Mouse (Mus musculus): ENCODE measurements around the gene Ppp2r5e. TPM values are rescaled to one million over a fixed set of nuclear protein-coding genes. Genes with fewer than 3 reads are reported as not detected.
"Not testable (repeated sequence)": the region's sequence is repeated elsewhere in the genome, so short reads cannot be mapped to it uniquely, and the experiment has no call there.

Gene Ppp2r5e
- total RNA-seq, 2 experiments from 2014 or later: 76.9 to 79.3 TPM

DNA sequence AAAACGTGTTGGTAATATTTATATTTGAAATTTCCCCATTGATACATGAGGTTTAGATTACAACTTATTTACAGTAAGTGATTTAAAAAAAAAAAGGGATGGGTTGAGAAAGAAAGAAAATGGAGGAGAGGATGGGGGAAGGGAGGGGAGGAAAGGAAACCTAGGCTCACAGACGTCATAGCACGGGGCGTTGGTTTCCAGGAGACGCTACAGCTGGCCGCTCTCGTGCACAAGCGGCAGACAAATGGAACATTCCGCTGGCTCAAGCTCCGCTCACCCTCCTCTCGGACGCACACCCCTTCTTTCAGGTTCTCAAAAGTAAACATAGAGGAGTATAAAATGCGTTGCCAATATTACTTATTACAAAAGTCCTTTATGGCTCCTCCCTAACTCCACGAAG is 146.0 kb downstream of the Ppp2r5e start:
- DNase-seq (ENCODE audit: low spot score in 2 of 2): no peak

DNA sequence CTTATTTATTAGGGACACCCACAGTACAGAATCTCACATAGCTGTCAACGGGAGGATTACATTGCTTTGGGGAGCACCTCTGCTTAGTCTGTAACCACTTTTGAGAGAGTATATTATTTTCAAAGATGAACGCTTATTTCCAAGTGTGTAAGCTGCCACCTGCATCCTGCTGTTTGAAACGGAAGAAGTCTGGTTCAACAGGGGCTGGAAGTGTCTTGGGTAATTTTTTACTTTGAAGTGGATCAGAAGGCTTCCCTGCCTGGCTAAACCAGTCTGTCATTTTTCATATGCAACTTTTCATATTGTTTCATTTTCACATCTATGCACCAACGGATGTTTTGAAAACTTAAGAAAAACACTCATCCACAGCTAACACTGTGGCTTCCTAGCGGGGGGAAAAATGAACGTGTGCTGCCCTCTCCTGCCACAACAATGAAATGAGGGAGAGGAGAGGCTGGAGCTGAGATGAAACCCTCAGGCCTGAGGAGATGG is 146.5 kb downstream of the Ppp2r5e start:
- DNase-seq (ENCODE audit: low spot score in 2 of 2): no peak

DNA sequence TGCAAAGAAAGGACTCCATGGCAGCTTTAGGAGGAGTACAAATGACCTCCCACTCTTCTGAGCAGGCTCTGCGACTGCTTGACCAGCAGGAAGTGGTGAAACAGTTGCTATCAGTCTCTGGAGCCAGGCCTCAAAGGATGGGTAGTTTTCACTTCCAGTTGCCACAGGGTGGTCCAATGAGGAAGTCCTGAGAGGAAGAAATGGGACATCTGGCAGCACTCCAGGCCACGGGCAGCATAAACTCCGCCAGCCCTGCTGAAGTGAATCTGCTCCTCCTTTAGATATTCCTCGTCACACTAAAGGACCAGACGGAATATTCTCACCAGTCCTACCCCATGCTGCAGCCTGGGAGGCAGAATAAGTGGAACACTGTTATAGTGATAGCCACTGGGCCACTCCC is 147.1 kb downstream of the Ppp2r5e start:
- DNase-seq (ENCODE audit: low spot score in 2 of 2): no peak

DNA sequence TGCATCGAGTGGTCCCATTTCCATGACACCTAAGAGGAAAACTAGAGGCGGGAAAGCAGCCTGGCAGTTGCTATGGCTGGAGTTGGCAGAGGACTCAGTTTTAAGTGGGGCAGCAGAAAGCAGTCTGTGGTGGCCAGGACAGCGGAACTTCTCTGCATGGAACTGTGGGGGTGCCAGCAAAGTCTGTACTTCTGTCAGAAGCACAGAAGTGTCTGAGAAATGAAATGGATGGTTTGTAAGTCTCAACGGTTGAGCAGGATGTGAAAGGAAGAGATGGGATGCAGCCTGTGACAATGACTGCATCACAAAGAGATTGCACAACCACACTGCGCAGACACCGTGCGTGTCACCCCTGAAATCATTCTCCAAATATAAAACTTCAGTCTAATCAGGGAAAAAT is 149.8 kb downstream of the Ppp2r5e start:
- no peak for DNase-seq (ENCODE audit: low spot score in 2 of 2)

DNA sequence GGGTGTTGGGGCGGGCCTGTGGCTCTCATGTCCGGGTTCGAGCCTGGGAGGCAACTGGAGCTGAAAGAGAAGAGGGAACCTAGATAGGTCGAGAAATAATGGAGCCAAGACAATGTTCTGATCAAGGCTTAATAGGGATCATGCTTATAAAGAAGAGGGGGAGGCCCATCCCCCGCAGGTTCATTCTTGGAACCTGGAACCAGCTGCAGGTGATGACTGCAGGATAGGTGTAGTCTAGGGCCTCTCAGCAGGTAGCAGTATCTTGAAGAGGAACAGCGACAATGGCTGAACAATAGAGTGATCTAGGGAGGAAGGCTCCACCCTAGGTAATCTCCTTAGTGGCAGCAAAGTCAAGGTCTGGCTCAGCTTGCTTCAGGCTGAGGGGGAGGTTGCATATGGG is 163.6 kb downstream of the Ppp2r5e start:
- not testable (repeated sequence) for DNase-seq (ENCODE audit: low spot score in 2 of 2)

DNA sequence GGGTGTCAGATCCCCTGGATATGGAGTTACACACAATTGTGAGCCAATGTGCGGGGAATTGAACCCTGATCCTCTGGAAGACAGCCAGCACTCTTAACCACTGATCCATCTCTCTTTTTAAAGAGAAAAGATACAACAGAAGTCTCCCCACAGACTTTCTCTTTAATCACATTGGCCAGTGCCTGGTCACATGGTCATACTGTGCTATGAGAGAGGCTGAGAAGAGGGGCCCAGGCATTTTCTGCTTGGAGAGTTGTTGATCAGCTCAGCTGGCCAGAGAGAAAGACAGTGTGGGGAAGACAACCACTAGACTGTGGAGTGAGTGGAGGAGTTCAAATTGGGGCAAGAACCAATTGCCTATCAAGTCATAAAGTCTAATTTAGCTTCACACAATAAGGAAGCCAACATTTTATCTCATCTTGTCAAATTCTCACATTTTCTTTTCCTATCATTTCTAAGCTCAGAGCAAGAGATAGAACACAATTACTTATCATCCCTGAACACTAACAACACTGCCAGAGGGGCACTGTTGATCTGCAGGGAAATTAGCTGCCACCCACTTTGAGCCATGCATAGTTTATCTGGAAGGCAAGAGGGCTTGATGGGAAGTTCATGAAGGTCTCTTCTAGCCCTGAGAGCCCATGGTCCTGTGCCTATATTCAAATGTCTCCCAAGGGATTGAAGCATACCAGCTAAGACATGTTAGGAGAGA is 166.2 kb downstream of the Ppp2r5e start:
- DNase-seq (ENCODE audit: low spot score in 2 of 2): no peak

DNA sequence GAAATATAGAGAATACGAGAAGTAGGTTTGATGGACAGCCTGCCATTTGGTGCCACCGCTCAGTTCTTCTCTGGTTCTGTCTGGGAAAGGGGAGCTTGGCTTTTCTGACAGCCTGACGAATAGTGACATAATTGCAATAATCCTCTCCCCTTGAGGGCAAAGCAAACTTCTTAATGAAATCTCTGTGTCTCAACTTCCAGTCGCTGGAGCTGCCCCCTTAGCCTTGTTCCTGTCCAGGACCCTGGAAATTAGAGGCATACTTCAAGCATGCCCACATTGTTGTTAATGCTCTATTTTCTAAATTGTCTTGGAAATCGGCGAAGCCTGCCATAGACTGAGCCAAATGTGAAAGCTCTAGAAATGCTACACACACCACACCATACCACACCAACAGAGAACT is 167.3 kb downstream of the Ppp2r5e start:
- DNase-seq (ENCODE audit: low spot score in 2 of 2): no peak

DNA sequence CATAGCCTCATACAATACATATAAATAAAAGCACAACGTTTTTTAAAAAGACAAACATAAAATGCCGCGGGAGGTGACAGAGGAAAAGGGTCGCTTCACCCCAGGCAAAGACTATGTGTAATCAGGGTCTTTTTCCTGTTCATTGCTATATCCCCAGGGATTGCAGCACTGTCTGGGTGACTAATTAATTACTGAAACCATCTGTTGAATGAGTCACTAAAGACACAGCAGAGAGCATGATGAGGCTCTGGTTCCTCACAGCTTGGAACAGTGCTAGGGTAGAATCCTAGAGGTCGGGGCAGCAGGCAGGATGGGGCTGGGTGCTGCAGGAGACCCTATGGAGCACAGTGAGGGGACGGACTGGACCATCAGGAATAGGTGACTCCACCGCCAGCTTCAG is 170.2 kb downstream of the Ppp2r5e start:
- no peak for DNase-seq (ENCODE audit: low spot score in 2 of 2)

DNA sequence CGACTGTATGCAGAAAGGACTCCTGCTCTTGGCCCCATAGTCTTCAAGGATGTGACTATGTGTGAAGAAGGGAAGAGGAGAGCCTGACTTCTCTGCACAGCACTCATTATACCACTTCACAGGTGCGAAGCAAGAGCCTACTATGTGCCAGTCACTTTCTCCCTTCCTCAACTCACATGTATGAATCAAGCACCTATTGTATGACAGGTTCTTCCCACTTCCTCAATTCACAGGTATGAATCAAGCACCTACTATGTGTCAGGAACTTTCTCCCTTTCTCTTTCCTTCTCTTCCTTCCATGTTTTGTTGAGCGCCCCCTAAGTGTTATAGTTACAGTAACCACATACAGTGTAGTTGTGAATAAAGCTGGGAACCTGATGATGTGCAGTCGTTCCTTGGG is 171.2 kb downstream of the Ppp2r5e start:
- no peak for DNase-seq (ENCODE audit: low spot score in 2 of 2)

DNA sequence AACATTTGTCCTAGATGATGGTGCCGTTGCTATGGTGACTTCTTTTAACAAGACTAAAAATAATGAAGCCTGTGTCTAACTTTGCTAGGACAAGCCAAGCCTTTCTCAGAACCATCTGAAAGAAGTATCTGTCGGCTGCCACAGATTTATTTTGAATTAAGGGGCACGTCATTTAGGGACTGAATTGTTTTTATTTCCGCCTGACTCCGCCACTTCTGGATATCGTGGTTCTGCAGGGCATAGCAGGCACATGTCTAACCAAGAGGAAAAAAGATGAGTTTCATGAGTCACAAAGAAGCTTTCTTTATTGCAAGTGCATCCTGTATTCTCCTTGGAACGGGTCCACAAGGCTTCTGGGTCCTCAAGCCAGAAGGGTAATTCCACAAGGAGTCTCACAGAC is 171.7 kb downstream of the Ppp2r5e start:
- peak in 1 of 2 experiments; percentile 12 for DNase-seq (ENCODE audit: low spot score in 2 of 2)

DNA sequence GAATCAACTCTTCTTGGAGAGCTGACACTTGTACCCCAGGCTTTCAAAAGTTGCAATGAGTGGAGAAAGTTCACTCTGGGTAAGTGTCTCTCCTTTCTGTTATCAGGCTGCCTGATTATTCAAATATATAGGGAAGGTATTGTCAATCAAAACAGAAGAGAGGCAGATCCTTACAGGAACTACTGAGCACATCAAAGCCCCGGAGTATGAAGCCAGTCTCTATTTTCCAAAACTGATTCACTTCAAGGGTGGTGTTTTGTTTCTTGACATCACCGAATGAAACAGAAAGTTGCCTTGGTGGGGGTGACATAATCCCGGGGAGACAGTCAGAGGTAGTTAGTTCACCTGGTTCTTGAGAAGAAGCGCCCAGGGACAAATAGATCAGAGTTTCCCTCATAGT is 179.4 kb downstream of the Ppp2r5e start, which contains the start of gene Gphb5:
Gene Gphb5 (minus strand): TSS at position 101 of the 400 bp plus-strand sequence.
- no peak for DNase-seq (ENCODE audit: low spot score in 2 of 2)

DNA sequence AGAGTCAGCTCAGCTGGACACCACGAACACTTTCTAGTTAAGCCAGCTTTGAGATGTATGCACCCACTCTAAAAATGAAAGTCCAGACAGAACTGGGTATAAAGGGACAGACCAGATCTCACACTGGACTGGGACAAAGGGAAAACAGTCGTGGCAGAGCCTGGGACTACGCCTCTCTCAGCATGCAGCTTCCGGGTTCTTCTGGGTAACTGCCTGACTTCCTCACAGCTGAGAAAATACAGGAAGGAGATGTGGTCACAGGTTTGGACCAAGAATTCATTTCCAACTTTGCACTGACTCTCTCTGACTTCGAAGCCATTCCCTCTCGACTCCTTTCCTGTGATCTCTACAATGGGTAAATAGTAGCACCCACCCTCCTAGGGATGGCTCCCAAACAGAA is 181.1 kb downstream of the Ppp2r5e start:
- DNase-seq (ENCODE audit: low spot score in 2 of 2): no peak

DNA sequence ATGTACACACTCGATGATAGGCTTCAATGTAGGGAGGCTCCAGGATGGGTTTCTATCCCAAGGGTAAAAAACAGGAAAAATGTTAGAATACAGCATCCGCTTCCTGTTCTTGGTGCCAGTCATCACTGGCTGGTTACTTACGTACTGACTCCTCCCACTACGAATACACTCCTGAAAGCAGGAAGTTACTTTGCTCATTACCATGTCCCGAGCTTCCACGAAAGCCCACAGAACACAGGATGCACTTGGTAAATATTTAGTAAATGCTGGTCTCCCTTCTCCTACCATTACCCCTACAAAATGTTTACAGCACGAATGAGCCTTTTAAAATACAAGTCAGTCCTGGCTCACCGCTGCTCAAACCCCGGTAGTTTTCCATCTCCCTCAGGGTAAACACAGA is 183.1 kb downstream of the Ppp2r5e start:
- DNase-seq (ENCODE audit: low spot score in 2 of 2): no peak

Other genes with a start within 250 kb of the Ppp2r5e start
- gene Gphb5, start 179.5 kb downstream of the Ppp2r5e start, total RNA-seq (2021): not detected
- 1 to 10 TPM; 3.0 TPM for gene Wdr89, start 73.3 kb upstream of the Ppp2r5e start, total RNA-seq (2021)
- gene Sgpp1, start 139.5 kb upstream of the Ppp2r5e start, total RNA-seq (2021): 10 to 100 TPM; 30.2 to 32.9 TPM
- 10 to 100 TPM; 20.8 to 21.8 TPM for gene Syne2, start 221.9 kb upstream of the Ppp2r5e start, total RNA-seq (2021)

All from left cerebral cortex, adult 18-20 months (tissue).